Mouse (Mus musculus): ENCODE data around the gene Dap3.

DNA sequence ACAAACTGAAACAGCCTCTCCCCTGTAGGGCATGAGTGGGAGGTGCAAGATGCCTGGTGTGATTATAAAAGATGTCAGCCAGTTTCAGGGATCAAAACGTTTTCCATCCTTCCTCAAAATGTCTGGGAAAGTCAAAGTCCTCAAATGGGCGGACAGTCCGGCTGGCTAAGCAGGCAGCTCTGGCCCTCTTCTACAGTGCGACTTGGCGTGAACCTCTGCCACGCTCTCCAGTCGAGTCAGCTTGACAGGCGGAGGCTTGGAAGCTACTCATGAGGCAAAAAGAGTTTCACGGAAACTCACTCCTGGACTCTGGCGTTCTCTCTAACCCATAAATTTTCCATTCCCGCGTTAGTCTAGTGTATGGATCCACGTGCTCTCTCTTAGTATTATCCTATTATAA is 32.0 kb downstream of the Dap3 start:
- TF ChIP-seq TAL1 (IDR thresholded peaks at IDR 0.05; ENCODE audit: low read length) (no peak), GATA1 (IDR thresholded peaks at IDR 0.05; ENCODE audit: low read length) (no peak)

Measured in erythroblast, embryonic 14.5 days (primary cell).